Mouse (Mus musculus) myocyte (in vitro differentiated cells): Measurements from ENCODE around the gene Bbs2.

ENCODE experiments used
- CEBPB ChIP-seq: IDR thresholded peaks from 2 replicates; pipeline ENCODE4 v1.6.1; 2011; ENCODE audit warnings: mild to moderate bottlenecking, moderate library complexity; ENCODE audit not compliant: poor library complexity, insufficient read depth, severe bottlenecking
- E2F4 ChIP-seq: IDR thresholded peaks from one replicate; pipeline ENCODE4 v1.6.1; 2011; ENCODE audit warnings: mild to moderate bottlenecking, control low read depth, moderate library complexity; ENCODE audit not compliant: insufficient read depth
- MAX ChIP-seq: IDR thresholded peaks from one replicate; pipeline ENCODE4 v1.6.1; 2011; ENCODE audit warnings: low read depth, mild to moderate bottlenecking, control low read depth
- MYOD1 ChIP-seq, 3 experiments: IDR thresholded peaks; one replicate each; pipeline ENCODE4 v1.6.1; 2011; ENCODE audit warnings: control low read depth in 2 of 3, low read depth in 2 of 3, mild to moderate bottlenecking in 2 of 3, moderate library complexity in 1 of 3; ENCODE audit not compliant: insufficient read length in 2 of 3, control insufficient read depth in 1 of 3
- MYOG ChIP-seq, 3 experiments: IDR thresholded peaks; one replicate each; pipeline ENCODE4 v1.6.1; 2011; ENCODE audit warnings: control low read depth in 2 of 3, low read depth in 2 of 3, mild to moderate bottlenecking in 2 of 3; ENCODE audit not compliant: insufficient read length in 2 of 3, control insufficient read depth in 1 of 3, insufficient read depth in 1 of 3
- POLR2A ChIP-seq: IDR thresholded peaks from one replicate; pipeline ENCODE4 v1.6.1; 2011; ENCODE audit warnings: low read depth, mild to moderate bottlenecking, control low read depth, moderate library complexity; ENCODE audit not compliant: insufficient read length
- POLR2AphosphoS2 ChIP-seq: IDR thresholded peaks from one replicate; pipeline ENCODE4 v1.6.1; 2011; ENCODE audit warnings: low read depth, control low read depth; ENCODE audit not compliant: insufficient read length
- REST ChIP-seq: IDR thresholded peaks from one replicate; pipeline ENCODE4 v1.6.1; 2011; ENCODE audit warnings: mild to moderate bottlenecking, control low read depth, moderate library complexity; ENCODE audit not compliant: insufficient read depth, insufficient read length
- SRF ChIP-seq: IDR thresholded peaks from one replicate; pipeline ENCODE4 v1.6.1; 2011; ENCODE audit warnings: low read depth; ENCODE audit not compliant: control insufficient read depth, insufficient read length
- TCF12 ChIP-seq: IDR thresholded peaks from one replicate; pipeline ENCODE4 v1.6.1; 2011; ENCODE audit warnings: mild to moderate bottlenecking, control low read depth; ENCODE audit not compliant: poor library complexity, insufficient read depth, severe bottlenecking
- TCF3 ChIP-seq: IDR thresholded peaks from one replicate; pipeline ENCODE4 v1.6.1; 2011; ENCODE audit warnings: low read depth, control low read depth; ENCODE audit not compliant: insufficient read length
- USF1 ChIP-seq: IDR thresholded peaks from one replicate; pipeline ENCODE4 v1.6.1; 2011; ENCODE audit warnings: low read depth, mild to moderate bottlenecking, control low read depth, moderate library complexity

DNA sequence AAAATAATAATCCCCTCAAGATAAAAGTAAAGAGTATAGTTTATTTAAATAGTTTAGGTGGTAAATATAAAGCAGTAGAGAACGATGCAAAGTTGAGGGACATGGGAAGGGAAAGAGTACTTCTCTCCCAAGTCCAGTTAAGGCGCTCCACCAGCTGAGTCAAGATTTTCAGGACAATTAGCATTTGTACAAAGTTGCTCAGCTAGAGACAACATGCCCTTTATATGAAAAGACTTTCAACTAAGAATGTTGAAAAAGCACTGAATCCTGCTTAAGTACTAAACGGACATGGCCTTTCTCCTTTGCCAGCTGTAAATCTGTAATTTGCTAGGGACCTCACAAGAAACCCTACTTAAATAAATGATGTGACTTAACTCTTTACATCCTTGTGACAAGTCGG is 268 bp upstream of the Bbs2 start:
- TF ChIP-seq POLR2A = no peak
- TF ChIP-seq MAX = no peak
- no peak for TF ChIP-seq POLR2AphosphoS2
- no peak for TF ChIP-seq CEBPB
- no peak for TF ChIP-seq USF1
- TF ChIP-seq MYOG (IDR thresholded peaks at IDR 0.05; ENCODE audit: control insufficient read depth in 1 of 3, insufficient read depth in 1 of 3, insufficient read length in 2 of 3, low read depth in 2 of 3) = no peak
- no peak for TF ChIP-seq TCF12
- no peak for TF ChIP-seq TCF3
- no peak for TF ChIP-seq E2F4
- no peak for TF ChIP-seq MYOD1 (IDR thresholded peaks at IDR 0.05; ENCODE audit: control insufficient read depth in 1 of 3, insufficient read length in 2 of 3, low read depth in 2 of 3)
- no peak for TF ChIP-seq SRF
- TF ChIP-seq REST = no peak
